Mouse (Mus musculus) lung, embryonic 14.5 days (tissue): ENCODE data around the gene Zfp72. TPM values are rescaled to one million over a fixed set of nuclear protein-coding genes. Genes with fewer than 3 reads are reported as not detected.

Experiments
- ATAC-seq: fragments of 200-750 bp; cut with Nextera tagmentation; 2 replicates; pipeline ENCODE4 v1.8.0; 2017; ENCODE audit warnings: mild to moderate bottlenecking, moderate TSS enrichment, moderate library complexity; ENCODE audit not compliant: insufficient read depth
- DNase-seq: peaks from one replicate; pipeline ENCODE4 v3.0.0-alpha.2; 2015
- H3K27ac ChIP-seq: fragments of 300-500 bp; sonication (generic); 2 replicates; pipeline ENCODE4 v1.5.1; 2014; ENCODE audit warnings: low read depth, mild to moderate bottlenecking, moderate library complexity
- H3K27me3 ChIP-seq: fragments of 300-500 bp; sonication (generic); 2 replicates; pipeline ENCODE4 v1.6.1; 2014; ENCODE audit warnings: low read length, control low read depth; ENCODE audit not compliant: insufficient read depth
- H3K36me3 ChIP-seq: fragments of 300-500 bp; sonication (generic); 2 replicates; pipeline ENCODE4 v1.6.1; 2014; ENCODE audit warnings: control low read depth; ENCODE audit not compliant: insufficient read depth
- H3K4me1 ChIP-seq: fragments of 300-500 bp; sonication (generic); 2 replicates; pipeline ENCODE4 v1.6.1; 2014; ENCODE audit warnings: antibody characterized with exemption, control low read depth; ENCODE audit not compliant: insufficient read depth
- H3K4me2 ChIP-seq: fragments of 300-500 bp; sonication (generic); 2 replicates; pipeline ENCODE4 v1.6.1; 2014; ENCODE audit warnings: mild to moderate bottlenecking
- H3K4me3 ChIP-seq: fragments of 300-500 bp; sonication (generic); 2 replicates; pipeline ENCODE4 v1.5.1; 2014; ENCODE audit warnings: low read depth, low read length
- H3K9ac ChIP-seq: fragments of 300-500 bp; sonication (generic); 2 replicates; pipeline ENCODE4 v1.6.1; 2014
- H3K9me3 ChIP-seq: fragments of 300-500 bp; sonication (generic); 2 replicates; pipeline ENCODE4 v1.6.1; 2016; ENCODE audit warnings: low read depth, low read length, control low read depth
- CTCF ChIP-seq: IDR thresholded peaks from 2 replicates; pipeline ENCODE4 v1.5.1; 2016; ENCODE audit warnings: antibody characterized with exemption, low read depth
- WGBS: fragments of 180-500 bp; shearing (Covaris S2); extraction: QIAGEN DNeasy Blood & Tissue Kit; methylation state at CpG from one replicate; pipeline ENCODE4 v1.1.7; 2014; 5-methylcytosine and 5-hydroxymethylcytosine counted together
- microRNA counts: library from miRNA; unstranded; fragments of <30 nt; microRNA quantifications from one replicate; lab custom pipeline; 2016
- microRNA-seq: library from miRNA; unstranded; fragments of <30 nt; microRNA quantifications from one replicate; pipeline ENCODE4, GENCODE M21; 2016; ENCODE audit warnings: borderline number of aligned reads
- polyA plus RNA-seq: library from polyadenylated mRNA; unstranded; fragments of >200 nt; fragmentation: Nextera tagmentation; extraction: Ambion mirVana; gene quantifications from 2 replicates; pipeline ENCODE4 v1.2.1, GENCODE M21; 2014

Gene Zfp72
- polyA plus RNA-seq, 1 experiment from 2014 or later: 7.6 TPM

DNA sequence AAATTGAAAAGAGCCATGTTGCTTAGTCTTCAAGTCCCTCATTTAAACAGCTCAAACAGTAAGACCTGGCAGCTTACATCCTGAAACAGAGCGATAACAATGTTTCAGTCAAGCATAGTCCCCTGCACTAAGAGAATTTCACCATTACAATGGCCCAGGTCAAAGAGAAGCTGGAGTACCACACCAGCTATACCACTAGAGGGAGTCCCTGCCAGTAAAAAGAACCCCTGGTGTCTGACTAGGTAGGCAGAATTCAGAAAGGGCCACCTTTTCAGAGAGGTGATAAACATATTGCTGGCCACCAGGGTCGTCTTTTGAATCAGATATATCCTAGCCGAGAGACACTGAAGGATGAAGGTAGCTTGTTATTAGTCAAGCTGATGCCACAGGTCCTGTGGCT lies 49.6 kb downstream of the Zfp72 start:
- peak; percentile 67 for TF ChIP-seq CTCF
- no peak overlapping the region for H3K4me3 ChIP-seq
- no peak overlapping the region for H3K27ac ChIP-seq
- H3K4me1 ChIP-seq: no peaks in the 10 kb centered on the region
- WGBS: 46% methylated on average over 3 of the region's 3 CpGs
- H3K9me3 ChIP-seq: no peaks in the 10 kb centered on the region
- DNase-seq (peak; percentile 72), ATAC-seq (peak; percentile 70; the same call in 1 of the 2 replicates)
- no peak overlapping the region for H3K9ac ChIP-seq
- peaks cover 82% of the 10 kb centered on the region for H3K36me3 ChIP-seq
- no peak overlapping the region for H3K4me2 ChIP-seq
- H3K27me3 ChIP-seq: no peaks in the 10 kb centered on the region

- ATAC-seq (no peak), DNase-seq (no peak)
- no peak for TF ChIP-seq CTCF
- Histone ChIP-seq H3K36me3 (peaks cover 75% of the 10 kb centered on the region), H3K4me3 (no peak overlapping the region), H3K4me1 (no peaks in the 10 kb centered on the region), H3K27ac (no peak overlapping the region), H3K4me2 (no peak overlapping the region), H3K9me3 (no peaks in the 10 kb centered on the region), H3K9ac (no peak overlapping the region), H3K27me3 (no peaks in the 10 kb centered on the region)
These were observed 61.3 kb downstream of the Zfp72 start for GRCm38 (mm10) chr13:74329321-74329720.

MicroRNAs within 50 kb of the gene (microRNA counts, 519-probe panel; counts per million panel counts)
- 30.5 counts per million for microRNA mmu-miR-692 (lab: Ali Mortazavi, UCI)

Small RNA genes lying within 50 kb of the gene (microRNA-seq; reads per million reads assigned to microRNA genes)
- not detected for gene Mir692-3

Other genes starting within 250 kb of the Zfp72 start
- 76.5 and 90.5 TPM in 2 replicates for gene Exoc3, start 182.1 kb downstream of the Zfp72 start, polyA plus RNA-seq
- 0.72 and 1.5 TPM in 2 replicates for gene Ahrr, start 98.5 kb downstream of the Zfp72 start, polyA plus RNA-seq
- 133 and 140 TPM in 2 replicates for gene Pdcd6, start 73.3 kb downstream of the Zfp72 start, polyA plus RNA-seq
- 232 and 242 TPM in 2 replicates for gene Sdha, start 40.6 kb downstream of the Zfp72 start, polyA plus RNA-seq
- 51.8 and 61.1 TPM in 2 replicates for gene Ccdc127, start 40.5 kb downstream of the Zfp72 start, polyA plus RNA-seq
- not detected in 2 replicates for gene Lrrc14b, start 26.8 kb downstream of the Zfp72 start, polyA plus RNA-seq
- gene Ftl1-ps1, start 8.9 kb upstream of the Zfp72 start, polyA plus RNA-seq: 71.7 and 80.3 TPM in 2 replicates
- gene Zfp825, start 103.2 kb upstream of the Zfp72 start, polyA plus RNA-seq: 20.5 and 22.6 TPM in 2 replicates
- gene Erap1, start 248.7 kb upstream of the Zfp72 start, polyA plus RNA-seq: 20.9 and 35.3 TPM in 2 replicates